In the genomic region with DNA sequence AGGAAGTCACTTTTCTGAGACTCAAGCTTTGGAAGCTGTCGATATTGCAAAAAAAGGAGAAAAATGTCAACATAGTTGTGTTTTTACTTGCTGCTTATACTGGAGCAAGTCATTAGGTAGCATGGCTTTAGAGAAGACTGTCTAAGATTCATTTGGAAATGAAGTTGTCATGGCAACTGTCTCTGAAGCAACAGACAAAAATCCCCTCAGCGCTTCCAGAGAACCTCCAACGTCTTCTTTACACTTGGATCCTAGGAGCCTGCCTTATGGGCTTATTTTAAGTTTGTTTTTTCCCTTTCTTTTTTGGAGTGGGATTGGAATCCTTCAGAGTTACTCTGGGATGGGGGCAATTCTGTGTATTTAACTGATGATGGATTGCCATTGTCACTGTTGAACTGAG, we compare ENCODE assay signal across 22 mouse cellular contexts. TPM values are rescaled to one million over a fixed set of nuclear protein-coding genes. Genes with fewer than 3 reads are reported as not detected.
DNase-seq lines count a peak whose midpoint lies in the region.
"Had no signal": no experiment of that assay in that cellular context is flagged by ENCODE, and none has a peak within 500 bp of the region (broad histone marks: within the 10 kb centered on the region; RNA-seq: fewer than 3 reads in every experiment).

No protein-coding gene starts in this region.

- intact Hi-C loops in left cerebral cortex, postnatal 14 days (cut with DNase I) = loop anchor here (10.0 kb wide), 2 partner anchors 140 to 260 kb away; partner anchors contain the start of genes Nrgn and Siae

- peak; percentile 25 for DNase-seq in layer of hippocampus, adult 11-12 months (ENCODE audit: low spot score)
- no peak for DNase-seq in layer of hippocampus, postnatal 25 days (ENCODE audit: extremely low spot score in 1 of 2, low spot score in 1 of 2)
- peak; percentile 26 for DNase-seq in R1 (ENCODE audit: low read depth, low spot score)
- DNase-seq in brain, adult 2 months (ENCODE audit: low read depth, low spot score) = peak; percentile 88
- peak; percentile 60 to 83 for DNase-seq in left cerebral cortex, postnatal 14 days (ENCODE audit: low spot score in 2 of 2)
- DNase-seq in cerebellum, postnatal 10 days = no peak
- no peak for DNase-seq in thymus, postnatal 0 days (ENCODE audit: low spot score)
- DNase-seq: cerebellum, adult 9-11 months; kidney, adult 2 months; kidney, postnatal 36 days; lung, adult 18-20 months; thymus, postnatal 25 days had no signal

RNA-seq across cellular contexts. Expression of gene Olfr876, which starts 11.9 kb away (rescaled TPM):
- total RNA-seq in layer of hippocampus, postnatal 25 days (2021) = not detected
- total RNA-seq in left cerebral cortex, postnatal 14 days (2021) = not detected
- polyA plus RNA-seq in thymus, postnatal 0 days (2015; fragmentation: Nextera tagmentation; extraction: Ambion mirVana) = not detected in 2 replicates
- total RNA-seq: CH12.LX; hematopoietic stem cell, adult 5-6 weeks; neutrophil, adult 5-6 weeks had no signal
- polyA plus RNA-seq: embryonic facial prominence, embryonic 11.5 days; gonadal fat pad, adult 2 months; heart, embryonic 13.5 days; kidney, adult 2 months; limb, embryonic 14.5 days; macrophage; small intestine, adult 2 months; stomach, embryonic 14.5 days had no signal

RNA-seq across cellular contexts. Expression of gene Olfr877, which starts 39.4 kb away (rescaled TPM):
- not detected for total RNA-seq in layer of hippocampus, postnatal 25 days (2021)
- total RNA-seq in left cerebral cortex, postnatal 14 days (2021) = under 1 TPM in 1 of 2 experiments, not detected in 1; 0.15 TPM
- not detected in 2 replicates for polyA plus RNA-seq in thymus, postnatal 0 days (2015; fragmentation: Nextera tagmentation; extraction: Ambion mirVana)
- total RNA-seq: CH12.LX; hematopoietic stem cell, adult 5-6 weeks; neutrophil, adult 5-6 weeks had no signal
- polyA plus RNA-seq: embryonic facial prominence, embryonic 11.5 days; heart, embryonic 13.5 days; kidney, adult 2 months; limb, embryonic 14.5 days; macrophage; small intestine, adult 2 months; stomach, embryonic 14.5 days had no signal

RNA-seq across cellular contexts. Expression of gene Olfr875, which starts 43.0 kb away (rescaled TPM):
- total RNA-seq in layer of hippocampus, postnatal 25 days (2021) = not detected
- total RNA-seq in left cerebral cortex, postnatal 14 days (2021) = not detected
- not detected in 2 replicates for polyA plus RNA-seq in thymus, postnatal 0 days (2015; fragmentation: Nextera tagmentation; extraction: Ambion mirVana)
- total RNA-seq: CH12.LX; hematopoietic stem cell, adult 5-6 weeks; neutrophil, adult 5-6 weeks had no signal
- polyA plus RNA-seq: embryonic facial prominence, embryonic 11.5 days; gonadal fat pad, adult 2 months; heart, embryonic 13.5 days; kidney, adult 2 months; macrophage; small intestine, adult 2 months; stomach, embryonic 14.5 days had no signal

Comparison
In these comparisons a context has a peak if more than half of its experiments do, and no peak if none do; other contexts are left out.
1. DNase-seq: peak in layer of hippocampus, adult 11-12 months (single experiment), R1 (single experiment), brain, adult 2 months (single experiment) and left cerebral cortex, postnatal 14 days (2 of 2); none in layer of hippocampus, postnatal 25 days (0 of 2), cerebellum, postnatal 10 days (0 of 2) and thymus, postnatal 0 days (single experiment).